Mouse (Mus musculus): ENCODE data around the gene Ing1. TPM values are rescaled to one million over a fixed set of nuclear protein-coding genes. Genes with fewer than 3 reads are reported as not detected.

Gene Ing1
- polyA plus RNA-seq, 1 experiment from 2014 or later: 43.5 TPM

- ATAC-seq: no peak
- Histone ChIP-seq H3K4me3 (no peak overlapping the region), H3K4me1 (no peaks in the 10 kb centered on the region), H3K27me3 (no peaks in the 10 kb centered on the region), H3K27ac (no peak overlapping the region), H3K9ac (no peak overlapping the region), H3K4me2 (no peak overlapping the region), H3K9me3 (replicated peaks) (no peaks in the 10 kb centered on the region), H3K36me3 (ENCODE audit: poor library complexity, severe bottlenecking) (peaks cover 33% of the 10 kb centered on the region)
- 87% methylated on average over 4 of the region's 4 CpGs for WGBS
Measured at GRCm38 (mm10) chr8:11570742-11571141, 15.4 kb downstream of the Ing1 start.

GRCm38 (mm10) chr8:11571950-11572349, 16.6 kb downstream of the Ing1 start:
- Histone ChIP-seq H3K9ac (no peak overlapping the region), H3K4me1 (no peaks in the 10 kb centered on the region), H3K4me2 (no peak overlapping the region), H3K9me3 (replicated peaks) (no peaks in the 10 kb centered on the region), H3K36me3 (ENCODE audit: poor library complexity, severe bottlenecking) (peaks cover 22% of the 10 kb centered on the region), H3K4me3 (no peak overlapping the region), H3K27ac (no peak overlapping the region), H3K27me3 (no peaks in the 10 kb centered on the region)
- no peak for ATAC-seq
- WGBS: 90% methylated on average over 10 of the region's 10 CpGs

GRCm38 (mm10) chr8:11572428-11572827, 17.1 kb downstream of the Ing1 start:
- ATAC-seq: no peak
- H3K4me3 ChIP-seq: no peak overlapping the region
- no peak overlapping the region for H3K9ac ChIP-seq
- no peaks in the 10 kb centered on the region for H3K4me1 ChIP-seq
- H3K4me2 ChIP-seq: no peak overlapping the region
- 79% methylated on average over 6 of the region's 6 CpGs for WGBS
- H3K27me3 ChIP-seq: no peaks in the 10 kb centered on the region
- no peaks in the 10 kb centered on the region for H3K9me3 ChIP-seq (replicated peaks)
- H3K36me3 ChIP-seq (ENCODE audit: poor library complexity, severe bottlenecking): peaks cover 18% of the 10 kb centered on the region
- no peak overlapping the region for H3K27ac ChIP-seq

DNA sequence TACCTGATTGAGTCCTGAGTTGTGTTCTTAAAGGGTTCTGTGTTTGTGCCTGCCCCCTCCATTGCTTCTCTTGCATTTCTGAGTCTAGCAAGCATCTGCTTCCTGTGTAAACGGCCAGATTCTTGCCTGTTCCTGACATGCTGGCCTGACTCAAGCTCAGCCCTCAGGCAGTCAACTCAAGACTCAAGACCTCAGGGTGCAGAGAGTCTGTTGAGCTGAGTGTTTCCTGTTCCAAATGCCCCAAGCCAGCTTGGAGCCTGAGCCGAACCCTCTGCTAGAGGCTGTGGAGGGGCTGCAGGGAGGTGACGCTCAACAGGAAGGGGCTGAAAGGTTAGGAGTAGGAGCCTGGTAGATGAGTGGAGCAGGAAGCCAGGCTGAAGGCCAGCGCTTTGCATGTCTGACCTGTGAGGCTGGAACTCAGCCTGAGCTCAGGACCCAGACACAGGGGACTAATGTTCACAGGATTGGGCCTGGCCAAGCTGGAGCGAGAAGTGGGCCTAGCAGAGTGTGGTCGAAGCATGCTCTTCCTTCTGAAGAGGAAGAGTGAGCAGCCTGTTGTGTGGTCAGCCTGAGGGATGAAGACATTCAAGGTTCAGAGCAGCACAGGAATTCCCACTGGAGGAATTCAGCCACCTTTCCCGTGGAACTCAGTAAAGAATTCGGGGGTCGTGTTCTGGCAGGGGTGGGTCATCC, 19.7 kb downstream of the Ing1 start:
- no peak overlapping the region for H3K9ac ChIP-seq
- no peaks in the 10 kb centered on the region for H3K9me3 ChIP-seq (replicated peaks)
- 0 out of 2 replicates have a peak, but pooled peaks cover 1% of the 10 kb centered on the region for H3K36me3 ChIP-seq (ENCODE audit: poor library complexity, severe bottlenecking)
- H3K4me1 ChIP-seq: no peaks in the 10 kb centered on the region
- no peak overlapping the region for H3K4me3 ChIP-seq
- H3K27ac ChIP-seq: no peak overlapping the region
- no peak overlapping the region for H3K4me2 ChIP-seq
- no peaks in the 10 kb centered on the region for H3K27me3 ChIP-seq
- WGBS: 82% methylated on average over 9 of the region's 9 CpGs
- no peak for ATAC-seq

GRCm38 (mm10) chr8:11575604-11576384, 20.4 kb downstream of the Ing1 start:
- Histone ChIP-seq H3K27me3 (no peaks in the 10 kb centered on the region), H3K9ac (no peak overlapping the region; the same call in 1 of the 2 replicates), H3K4me3 (no peak overlapping the region), H3K9me3 (replicated peaks) (no peaks in the 10 kb centered on the region), H3K36me3 (ENCODE audit: poor library complexity, severe bottlenecking) (no peaks in the 10 kb centered on the region), H3K4me2 (no peak overlapping the region), H3K4me1 (no peaks in the 10 kb centered on the region), H3K27ac (no peak overlapping the region)
- no peak for ATAC-seq
- WGBS: 52% methylated on average over 16 of the region's 16 CpGs

DNA sequence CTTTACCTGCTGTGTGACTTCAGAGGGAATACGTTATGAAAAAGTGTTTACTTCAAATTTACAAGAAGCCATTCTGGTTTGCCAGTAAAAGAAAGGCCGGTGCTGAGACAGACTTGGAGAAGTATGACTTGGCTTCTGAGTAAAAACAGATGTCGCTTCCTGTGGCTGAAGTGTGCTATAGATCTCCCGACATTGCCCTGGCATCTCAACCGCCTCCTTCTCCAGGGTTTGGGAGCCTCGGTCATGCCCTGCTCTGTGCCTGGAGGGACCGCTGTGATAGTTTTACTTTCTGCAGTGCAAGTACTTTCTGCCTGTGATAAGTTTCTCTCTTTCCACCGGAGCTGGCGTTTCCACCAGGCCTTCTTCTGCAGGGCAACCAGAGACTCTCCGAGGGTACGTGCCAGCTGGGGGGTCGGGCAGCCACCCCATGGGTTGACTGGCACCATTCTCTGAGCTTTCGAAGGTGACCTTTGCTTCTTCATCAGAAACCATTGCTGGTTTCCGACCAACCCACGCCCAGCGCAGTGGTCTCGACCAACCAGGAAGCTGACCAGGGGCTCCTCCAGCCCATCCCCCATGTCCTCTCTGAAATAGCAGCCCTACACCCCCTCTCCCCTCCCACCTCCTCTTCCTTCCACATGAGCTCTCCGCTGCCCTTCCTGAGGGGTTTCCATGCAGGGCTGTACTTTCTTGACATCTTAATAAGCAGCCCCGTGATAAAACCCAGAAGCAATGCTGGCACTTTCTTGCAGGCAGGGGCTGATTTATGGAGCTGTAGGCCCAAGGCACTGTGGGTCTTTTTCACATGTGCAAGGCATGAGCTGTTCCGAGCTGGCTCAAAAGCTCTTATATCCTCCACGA, 30.4 kb downstream of the Ing1 start:
- Histone ChIP-seq H3K36me3 (ENCODE audit: poor library complexity, severe bottlenecking) (no peaks in the 10 kb centered on the region), H3K27me3 (no peaks in the 10 kb centered on the region), H3K4me3 (no peak overlapping the region), H3K9ac (no peak overlapping the region), H3K27ac (no peak overlapping the region), H3K4me2 (no peak overlapping the region), H3K9me3 (replicated peaks) (no peaks in the 10 kb centered on the region; the same call in 1 of the 2 replicates), H3K4me1 (no peaks in the 10 kb centered on the region)
- no peak for ATAC-seq
- WGBS: 86% methylated on average over 21 of the region's 21 CpGs

DNA sequence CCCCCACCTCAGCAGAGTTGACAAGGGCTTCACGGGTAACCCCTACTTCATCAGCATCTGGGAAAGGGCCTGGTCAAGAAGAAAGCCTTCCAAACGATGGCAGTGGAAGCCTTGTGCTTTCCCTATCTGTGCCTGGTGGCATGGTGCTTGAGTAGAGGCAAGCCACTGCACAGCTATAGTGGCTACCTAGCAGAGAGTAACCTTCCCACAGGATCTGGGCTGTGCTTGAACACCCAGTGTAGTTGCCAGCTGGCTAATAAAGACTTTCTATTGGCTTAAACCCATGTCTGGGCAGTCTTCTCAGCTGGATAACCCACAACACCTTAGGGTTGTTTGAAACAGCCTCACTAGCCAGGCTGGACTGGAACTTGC, 31.0 kb downstream of the Ing1 start:
- no peak overlapping the region for H3K4me3 ChIP-seq
- H3K27ac ChIP-seq: no peak overlapping the region
- no peak overlapping the region for H3K9ac ChIP-seq
- no peaks in the 10 kb centered on the region for H3K27me3 ChIP-seq
- no peaks in the 10 kb centered on the region for H3K4me1 ChIP-seq
- 79% methylated on average over 2 of the region's 2 CpGs for WGBS
- no peaks in the 10 kb centered on the region for H3K36me3 ChIP-seq (ENCODE audit: poor library complexity, severe bottlenecking)
- H3K9me3 ChIP-seq (replicated peaks): no peaks in the 10 kb centered on the region; the same call in 1 of the 2 replicates
- no peak for ATAC-seq
- H3K4me2 ChIP-seq: no peak overlapping the region

- H3K4me2 ChIP-seq: no peak overlapping the region
- no peak overlapping the region for H3K9ac ChIP-seq
- no peaks in the 10 kb centered on the region for H3K36me3 ChIP-seq (ENCODE audit: poor library complexity, severe bottlenecking)
- H3K9me3 ChIP-seq (replicated peaks): no peaks in the 10 kb centered on the region
- H3K4me1 ChIP-seq: no peaks in the 10 kb centered on the region
- H3K4me3 ChIP-seq: no peak overlapping the region
- no peaks in the 10 kb centered on the region for H3K27me3 ChIP-seq
- no peak for ATAC-seq
- WGBS: 88% methylated on average over 4 of the region's 4 CpGs
- no peak overlapping the region for H3K27ac ChIP-seq
Measured at GRCm38 (mm10) chr8:11591837-11592236, 36.5 kb downstream of the Ing1 start.

- ATAC-seq: no peak
- WGBS: 49% methylated on average over 13 of the region's 13 CpGs
- no peak overlapping the region for H3K4me3 ChIP-seq
- H3K9me3 ChIP-seq (replicated peaks): no peaks in the 10 kb centered on the region
- no peaks in the 10 kb centered on the region for H3K36me3 ChIP-seq (ENCODE audit: poor library complexity, severe bottlenecking)
- H3K27ac ChIP-seq: no peak overlapping the region
- no peaks in the 10 kb centered on the region for H3K4me1 ChIP-seq
- H3K27me3 ChIP-seq: no peaks in the 10 kb centered on the region
- no peak overlapping the region for H3K4me2 ChIP-seq
- H3K9ac ChIP-seq: no peak overlapping the region
Measured at GRCm38 (mm10) chr8:11592296-11592695, 36.9 kb downstream of the Ing1 start.

- no peak for ATAC-seq
- no peak overlapping the region for H3K27ac ChIP-seq
- no peak overlapping the region for H3K9ac ChIP-seq
- H3K4me3 ChIP-seq: no peak overlapping the region
- no peaks in the 10 kb centered on the region for H3K36me3 ChIP-seq (ENCODE audit: poor library complexity, severe bottlenecking)
- H3K4me2 ChIP-seq: no peak overlapping the region
- H3K27me3 ChIP-seq: no peaks in the 10 kb centered on the region
- H3K9me3 ChIP-seq (replicated peaks): no peaks in the 10 kb centered on the region
- no peaks in the 10 kb centered on the region for H3K4me1 ChIP-seq
- WGBS: 77% methylated on average over 12 of the region's 12 CpGs
Measured at GRCm38 (mm10) chr8:11593222-11593884, 38.0 kb downstream of the Ing1 start.

- H3K4me2 ChIP-seq: no peak overlapping the region
- no peaks in the 10 kb centered on the region for H3K9me3 ChIP-seq (replicated peaks)
- H3K27me3 ChIP-seq: no peaks in the 10 kb centered on the region
- H3K27ac ChIP-seq: no peak overlapping the region
- no peak overlapping the region for H3K9ac ChIP-seq
- WGBS: 81% methylated on average over 5 of the region's 5 CpGs
- H3K4me1 ChIP-seq: no peaks in the 10 kb centered on the region
- no peak for ATAC-seq
- peaks cover 7% of the 10 kb centered on the region for H3K36me3 ChIP-seq (ENCODE audit: poor library complexity, severe bottlenecking)
- H3K4me3 ChIP-seq: no peak overlapping the region
Measured at GRCm38 (mm10) chr8:11600301-11600951, 45.1 kb downstream of the Ing1 start.
